Mouse (Mus musculus) olfactory bulb, adult 2 months (tissue): ENCODE data around the gene Traf5. TPM values are rescaled to one million over a fixed set of nuclear protein-coding genes. Genes with fewer than 3 reads are reported as not detected.

ENCODE experiments used
- H3K27ac ChIP-seq: fragments of 200-500 bp; 2 replicates; pipeline ENCODE4 v1.5.1; 2012; ENCODE audit warnings: low read depth, low read length; ENCODE audit not compliant: insufficient read depth
- H3K4me1 ChIP-seq: fragments of 200-500 bp; 2 replicates; pipeline ENCODE4 v1.6.1; 2012; ENCODE audit warnings: low read length; ENCODE audit not compliant: control insufficient read depth, insufficient read depth
- H3K4me3 ChIP-seq: fragments of 200-500 bp; 2 replicates; pipeline ENCODE4 v1.5.1; 2012; ENCODE audit warnings: mild to moderate bottlenecking, low read depth, low read length, moderate library complexity; ENCODE audit not compliant: insufficient read depth
- CTCF ChIP-seq: fragments of 200-500 bp; IDR thresholded peaks from 2 replicates; pipeline ENCODE4 v1.5.1; 2012; ENCODE audit warnings: low read depth, mild to moderate bottlenecking, low read length, moderate library complexity; ENCODE audit not compliant: insufficient read depth
- POLR2A ChIP-seq: fragments of 200-500 bp; IDR thresholded peaks from 2 replicates; pipeline ENCODE4 v1.6.1; 2012; ENCODE audit warnings: mild to moderate bottlenecking, low read depth, low read length, moderate library complexity; ENCODE audit not compliant: insufficient read depth
- WGBS: fragments of 180-500 bp; shearing (Covaris S2); methylation state at CpG from one replicate; pipeline ENCODE4 v1.1.7; 2018; 5-methylcytosine and 5-hydroxymethylcytosine counted together
- polyA plus RNA-seq: library from polyadenylated mRNA; stranded (reverse); fragments of >200 nt; gene quantifications from 2 replicates; pipeline ENCODE4 v1.2.4, GENCODE M21; 2012; ENCODE audit warnings: low replicate concordance; ENCODE audit not compliant: missing spikeins, insufficient read depth, insufficient read length

Gene Traf5
- polyA plus RNA-seq, 1 experiment, result not detected

DNA sequence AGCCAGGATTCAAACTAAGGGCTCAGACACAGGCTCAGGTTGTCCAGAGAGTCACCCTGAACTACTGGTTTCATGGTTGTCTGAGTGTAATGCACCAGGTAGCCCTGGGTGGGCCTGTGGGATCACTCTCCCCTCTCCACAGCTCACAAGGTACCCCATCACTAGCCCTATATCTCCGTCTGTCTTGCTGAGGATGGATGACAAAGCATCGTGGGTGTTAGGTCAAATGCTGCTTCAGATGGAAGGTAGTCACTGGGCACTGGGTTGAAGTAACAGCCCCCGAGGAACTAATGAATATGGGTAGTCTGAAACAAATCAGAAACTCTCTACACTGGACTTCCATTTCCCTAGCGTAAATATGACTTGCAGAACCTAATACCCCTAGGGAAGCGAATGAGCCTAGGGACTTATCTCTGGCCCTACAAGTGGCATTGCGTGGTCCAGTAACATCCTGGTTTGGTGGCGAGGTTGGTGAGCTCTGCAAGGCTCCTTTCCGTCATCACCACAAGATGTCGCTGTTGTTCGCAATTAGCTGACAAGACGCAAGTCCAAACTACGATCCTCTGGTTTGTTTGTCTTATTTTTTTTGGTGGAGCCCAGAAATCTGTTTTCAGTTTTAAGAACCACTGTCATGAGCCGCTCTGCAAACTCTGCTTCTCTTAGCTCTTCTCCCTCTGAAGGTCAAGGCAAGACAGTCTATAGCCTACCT is 127.4 kb downstream of the Traf5 start:
- TF ChIP-seq POLR2A (no peak), CTCF (peak; percentile 77)
- Histone ChIP-seq H3K27ac (no peak overlapping the region), H3K4me1 (peaks cover 6% of the 10 kb centered on the region), H3K4me3 (no peak overlapping the region)
- WGBS, result 17% methylated on average over 13 of the region's 13 CpGs

DNA sequence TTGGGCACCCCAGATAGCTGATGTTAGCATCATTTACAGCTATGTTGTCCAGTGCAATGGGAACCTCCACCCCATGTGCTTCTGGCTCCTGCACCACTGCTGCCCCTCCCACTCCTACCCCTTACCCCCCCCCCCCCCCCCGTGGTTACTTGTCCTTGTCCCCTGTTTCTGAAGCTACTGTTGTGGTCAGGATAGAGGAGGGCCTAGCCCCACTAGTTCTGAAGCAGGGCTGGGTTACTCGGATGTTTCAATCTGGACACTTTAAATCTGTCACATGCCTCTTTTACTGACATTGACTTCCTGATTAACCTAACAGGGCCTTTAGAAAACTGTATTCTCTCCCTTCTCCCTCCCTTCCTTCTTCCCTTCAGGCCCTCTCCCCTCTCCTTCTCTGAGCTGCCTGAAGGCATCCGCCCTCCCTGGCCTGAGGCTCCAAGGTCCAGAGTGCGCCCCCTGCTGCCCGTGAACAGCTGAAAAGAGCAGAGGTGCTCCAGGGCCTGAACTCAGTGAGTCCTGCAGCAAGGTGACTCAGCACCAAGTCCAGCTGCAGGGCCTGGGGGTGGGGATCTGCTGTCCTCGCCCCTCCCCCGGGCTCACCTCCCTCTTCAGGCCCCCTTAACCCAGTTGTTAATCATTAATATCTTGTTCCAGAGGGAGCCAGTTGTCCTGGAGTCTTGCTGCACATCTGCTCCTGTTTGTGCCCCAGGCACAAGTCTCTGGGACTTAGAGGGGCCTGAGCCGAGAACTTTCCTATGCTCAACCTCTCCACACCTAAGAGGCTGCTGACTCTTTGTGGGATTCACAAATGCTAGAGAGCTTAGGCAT is 128.2 kb downstream of the Traf5 start:
- WGBS, result 29% methylated on average over 8 of the region's 8 CpGs
- no peak overlapping the region for H3K4me3 ChIP-seq
- no peak for TF ChIP-seq POLR2A
- TF ChIP-seq CTCF, result peak; percentile 82

DNA sequence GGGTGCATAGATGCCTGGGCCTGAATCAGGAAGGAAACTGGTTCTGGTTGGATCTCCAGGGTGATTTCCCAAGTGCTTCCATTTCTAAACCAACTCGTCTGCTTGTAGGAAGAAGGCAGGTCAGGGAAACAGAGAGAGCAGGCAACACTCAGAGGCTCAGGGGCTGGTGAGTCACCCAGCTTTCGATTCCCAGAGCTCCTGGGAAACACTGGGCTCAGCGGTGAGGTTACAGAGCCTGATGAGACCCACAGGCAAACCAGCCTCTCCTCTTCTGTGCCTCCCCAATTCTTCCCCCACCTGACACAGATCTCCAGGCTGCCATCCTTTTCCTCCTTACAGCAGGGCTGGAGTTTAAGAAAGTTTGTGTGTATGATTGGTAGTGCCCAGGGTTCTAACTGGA is 128.9 kb downstream of the Traf5 start:
- Histone ChIP-seq H3K4me1 (peaks cover 6% of the 10 kb centered on the region), H3K4me3 (no peak overlapping the region), H3K27ac (no peak overlapping the region)
- WGBS, result 43% methylated on average over 3 of the region's 3 CpGs
- TF ChIP-seq CTCF, result no peak
- no peak for TF ChIP-seq POLR2A

More for the DNA sequence above, 128.2 kb downstream of the Traf5 start:
- no peak overlapping the region for H3K27ac ChIP-seq
- H3K4me1 ChIP-seq, result peaks cover 6% of the 10 kb centered on the region

DNA sequence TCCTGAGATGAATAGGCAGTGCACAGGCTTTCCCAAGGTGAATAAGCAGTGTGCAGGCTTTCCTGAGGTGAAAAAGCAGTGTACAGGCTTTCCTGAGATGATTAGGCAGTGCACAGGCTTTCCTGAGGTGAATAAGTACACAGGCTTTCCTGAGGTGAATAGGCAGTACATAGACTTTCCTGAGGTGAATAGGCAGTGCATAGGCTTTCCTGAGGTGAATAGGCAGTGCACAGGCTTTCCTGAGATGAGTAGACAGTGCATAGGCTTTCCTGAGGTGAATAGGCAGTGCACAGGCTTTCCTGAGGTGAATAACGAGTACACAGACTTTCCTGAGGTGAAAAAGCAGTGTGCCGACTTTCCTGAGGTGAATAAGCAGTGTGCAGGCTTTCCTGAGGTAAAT is 131.4 kb downstream of the Traf5 start:
- H3K4me3 ChIP-seq, result no peak overlapping the region
- peaks cover 6% of the 10 kb centered on the region for H3K4me1 ChIP-seq
- no peak overlapping the region for H3K27ac ChIP-seq
- no peak for TF ChIP-seq POLR2A
- TF ChIP-seq CTCF, result no peak
- 70% methylated on average over 2 of the region's 2 CpGs for WGBS

DNA sequence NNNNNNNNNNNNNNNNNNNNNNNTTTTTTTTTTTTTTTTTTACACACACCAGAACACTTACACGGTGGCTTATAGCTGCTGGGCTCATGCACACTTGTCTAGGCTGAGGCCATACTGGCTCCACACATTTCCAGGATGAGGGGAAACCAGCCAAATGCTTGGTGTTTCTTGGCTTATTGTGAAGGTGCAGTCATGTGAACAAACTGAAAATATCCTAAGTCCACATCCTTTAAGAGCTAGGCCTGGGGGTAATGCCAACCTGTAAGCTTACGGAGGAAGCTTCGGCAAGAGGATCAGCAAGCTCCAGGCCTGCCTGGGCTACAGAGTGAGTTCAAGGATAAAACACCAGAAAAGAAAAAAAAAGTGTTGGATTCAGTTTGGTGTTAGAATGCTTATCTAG is 135.0 kb downstream of the Traf5 start:
- no peak overlapping the region for H3K27ac ChIP-seq
- 71% methylated on average over 3 of the region's 3 CpGs for WGBS

DNA sequence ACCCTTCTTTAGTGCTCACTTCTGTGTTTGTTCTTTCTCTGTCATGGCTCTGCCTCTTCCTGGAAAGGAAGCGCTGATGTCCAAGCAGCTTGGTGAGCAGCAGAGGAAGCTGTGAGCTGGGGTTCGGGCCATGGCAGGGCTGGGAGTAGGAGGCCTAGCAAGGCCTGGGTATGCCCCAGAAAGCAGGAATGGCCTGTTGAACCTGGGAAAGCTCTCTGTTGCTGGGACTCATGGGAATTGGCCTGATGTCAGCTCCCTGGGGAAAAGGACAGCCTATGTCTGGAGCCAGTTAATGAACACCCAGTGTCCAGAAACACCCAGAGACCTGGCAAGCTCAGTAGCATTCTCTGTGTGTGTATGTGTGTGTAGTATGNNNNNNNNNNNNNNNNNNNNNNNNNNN is 135.5 kb downstream of the Traf5 start:
- no peak overlapping the region for H3K27ac ChIP-seq
- 93% methylated on average over 2 of the region's 2 CpGs for WGBS
- H3K4me1 ChIP-seq, result peaks cover 4% of the 10 kb centered on the region
- TF ChIP-seq POLR2A, result no peak
- TF ChIP-seq CTCF, result no peak
- no peak overlapping the region for H3K4me3 ChIP-seq

More for the DNA sequence above, 135.0 kb downstream of the Traf5 start:
- no peak for TF ChIP-seq POLR2A
- Histone ChIP-seq H3K4me3 (no peak overlapping the region), H3K4me1 (peaks cover 4% of the 10 kb centered on the region)

DNA sequence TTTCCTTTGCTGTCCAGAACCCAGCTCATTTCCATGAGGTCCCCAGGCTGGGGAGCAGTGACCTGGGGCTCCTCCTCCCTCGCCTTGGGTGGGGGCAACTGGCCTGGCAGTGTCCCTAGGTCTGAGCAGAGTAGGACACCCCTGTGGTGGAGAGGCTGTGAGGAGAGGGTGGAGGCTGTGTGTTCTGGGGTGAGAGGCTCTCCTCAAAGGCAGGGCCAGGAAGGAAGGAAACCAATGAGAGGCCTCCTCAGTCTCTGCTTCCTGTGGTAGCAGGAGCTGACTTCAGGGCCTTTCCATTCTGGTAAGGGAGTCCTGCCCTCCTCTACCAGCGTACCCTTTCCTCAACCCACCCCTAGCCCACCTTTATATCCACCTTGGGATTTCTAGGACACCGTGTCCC is 136.1 kb downstream of the Traf5 start:
- no peak overlapping the region for H3K27ac ChIP-seq

DNA sequence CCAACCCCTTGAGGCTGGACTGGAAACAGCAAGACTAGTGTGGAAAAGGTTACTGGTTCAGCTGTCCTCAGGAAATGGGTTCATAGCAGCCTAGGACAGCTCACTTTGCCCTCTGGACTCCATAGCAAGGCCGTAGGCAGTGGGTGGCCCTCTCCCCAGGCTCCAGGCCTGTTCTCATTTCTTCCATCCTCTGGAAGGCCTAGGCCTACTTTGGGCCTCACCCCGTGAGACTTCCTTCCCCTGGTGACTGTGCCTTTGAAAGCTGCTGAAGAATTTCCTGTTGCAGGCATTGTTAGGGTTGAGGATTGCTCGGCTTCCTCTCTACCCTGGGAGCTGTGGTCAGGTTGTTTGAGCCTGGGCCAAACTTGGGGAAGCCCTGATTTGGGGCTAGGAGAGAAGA is 137.3 kb downstream of the Traf5 start:
- TF ChIP-seq POLR2A (no peak), CTCF (no peak)
- Histone ChIP-seq H3K4me1 (peaks cover 7% of the 10 kb centered on the region), H3K4me3 (no peak overlapping the region), H3K27ac (no peak overlapping the region)
- 85% methylated on average over 3 of the region's 3 CpGs for WGBS

More for the DNA sequence above, 136.1 kb downstream of the Traf5 start:
- peaks cover 4% of the 10 kb centered on the region for H3K4me1 ChIP-seq
- no peak overlapping the region for H3K4me3 ChIP-seq
- TF ChIP-seq POLR2A (no peak), CTCF (no peak)
- 96% methylated on average over 3 of the region's 3 CpGs for WGBS

DNA sequence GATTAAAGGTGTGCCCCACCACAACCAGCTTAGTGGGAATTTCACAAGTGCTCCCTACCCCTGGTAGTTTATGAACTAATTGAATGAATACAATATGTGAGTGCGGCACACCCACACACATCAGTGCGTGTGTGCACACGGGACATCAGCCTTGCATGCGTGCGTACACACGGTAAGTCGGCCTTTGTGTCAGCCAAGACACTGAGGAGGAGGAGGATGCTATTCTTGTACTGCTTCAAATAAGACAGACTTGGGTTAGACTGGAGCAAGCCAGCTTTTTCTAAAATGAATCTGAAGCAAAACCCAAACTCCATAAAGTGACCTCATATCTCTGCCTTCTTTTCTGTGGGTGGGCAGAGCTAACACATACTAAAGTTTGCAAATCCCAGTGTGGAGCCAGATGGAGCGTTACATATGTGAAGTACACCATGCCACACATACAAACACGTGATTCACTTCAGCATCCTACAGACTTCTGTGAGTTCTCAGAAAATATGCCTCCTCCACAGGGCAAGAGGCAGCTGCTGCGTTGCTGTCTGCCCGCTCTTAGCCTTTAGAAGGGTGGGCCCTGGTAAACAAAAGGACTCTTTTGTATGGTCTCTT is 139.5 kb downstream of the Traf5 start:
- H3K4me1 ChIP-seq, result peaks cover 7% of the 10 kb centered on the region
- 50% methylated on average over 11 of the region's 11 CpGs for WGBS
- no peak overlapping the region for H3K27ac ChIP-seq
- no peak overlapping the region for H3K4me3 ChIP-seq
- TF ChIP-seq CTCF (no peak), POLR2A (no peak)
